Mouse (Mus musculus): ENCODE measurements around the gene Smndc1.
"Not testable (repeated sequence)": the region's sequence is repeated elsewhere in the genome, so short reads cannot be mapped to it uniquely, and the experiment has no call there.

Gene Smndc1

DNA sequence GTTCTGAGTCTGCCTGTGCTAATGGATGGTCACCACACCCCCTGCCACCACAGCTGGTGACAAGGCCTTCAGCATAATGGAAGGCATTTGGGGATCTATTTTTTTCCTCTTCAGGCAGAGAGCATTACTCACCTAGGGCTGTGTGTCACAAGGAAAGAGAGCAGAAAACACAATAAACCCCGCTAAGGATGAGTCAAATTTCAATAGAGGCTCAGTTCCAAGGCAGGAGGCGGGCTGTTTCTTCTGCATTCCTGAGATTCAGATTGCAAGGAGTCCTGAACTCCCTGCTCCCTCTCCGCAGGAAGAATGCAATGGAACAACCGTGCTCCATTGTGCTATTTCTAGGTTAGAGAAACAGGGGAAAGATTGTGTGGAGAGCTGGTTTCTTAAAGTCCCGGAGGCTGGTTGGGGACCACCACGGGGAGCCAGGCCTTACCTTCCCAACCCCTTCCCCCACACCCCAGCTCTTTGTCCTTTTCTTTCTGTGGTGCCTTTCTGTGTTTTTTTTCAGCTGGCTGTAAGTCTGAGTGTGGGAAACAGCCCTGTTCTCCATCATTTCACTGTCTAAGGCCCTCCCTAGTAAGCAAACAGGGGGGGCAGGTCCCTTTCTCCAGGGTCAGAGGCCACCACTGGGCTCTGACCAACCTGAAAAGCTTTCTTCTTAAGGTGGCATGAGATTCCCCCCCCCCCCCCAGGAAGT lies 21.9 kb upstream of the Smndc1 start:
- peak; percentile 76 for DNase-seq (ENCODE audit: low read depth)

- no peak for DNase-seq (ENCODE audit: low read depth)
These were observed 19.4 kb upstream of the Smndc1 start for GRCm38 (mm10) chr19:53409663-53410307.

- DNase-seq (ENCODE audit: low read depth): no peak
These were observed 18.0 kb upstream of the Smndc1 start for GRCm38 (mm10) chr19:53408398-53408797.

- DNase-seq (ENCODE audit: low read depth): no peak
These were observed 17.0 kb upstream of the Smndc1 start for GRCm38 (mm10) chr19:53407350-53407749.

GRCm38 (mm10) chr19:53405810-53406209 lies 15.4 kb upstream of the Smndc1 start:
- no peak for DNase-seq (ENCODE audit: low read depth)

GRCm38 (mm10) chr19:53404837-53405356 lies 14.5 kb upstream of the Smndc1 start:
- DNase-seq (ENCODE audit: low read depth): no peak

- DNase-seq (ENCODE audit: low read depth): peak; percentile 79
These were observed 13.9 kb upstream of the Smndc1 start for GRCm38 (mm10) chr19:53404219-53404836.

DNA sequence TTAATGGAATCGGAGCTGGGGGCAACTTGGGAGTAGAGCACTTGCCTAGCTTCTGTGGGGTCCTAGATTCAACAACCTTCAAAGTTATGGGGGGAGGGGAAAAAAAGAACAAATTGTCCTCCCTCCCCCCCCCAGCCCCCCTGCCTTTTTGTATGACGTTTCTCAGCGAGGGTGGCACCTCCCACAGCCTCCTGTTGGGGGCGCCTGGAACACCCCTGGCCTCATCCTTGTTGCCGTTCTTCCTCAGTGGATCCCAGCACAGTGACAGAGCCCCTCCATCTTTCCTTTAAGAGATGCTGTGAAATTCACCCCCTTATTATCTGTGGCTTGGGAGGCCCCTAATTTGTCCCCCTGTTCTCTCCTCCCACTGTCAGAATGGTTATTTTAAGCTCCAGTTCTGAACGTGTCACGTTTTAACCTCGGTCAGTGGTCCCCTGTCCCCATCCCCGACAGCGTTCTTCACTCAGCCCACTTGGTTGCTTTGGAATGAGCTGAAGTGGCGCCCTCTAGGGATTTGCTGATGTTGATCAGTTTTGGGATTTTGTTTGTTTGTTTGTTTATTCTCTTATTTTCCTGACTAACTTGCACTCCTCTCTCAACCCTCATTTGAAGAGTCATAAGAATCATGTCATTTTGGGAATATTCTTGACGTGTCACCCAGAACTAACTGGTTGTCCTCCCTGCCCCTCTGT lies 12.5 kb upstream of the Smndc1 start:
- no peak for DNase-seq (ENCODE audit: low read depth)

DNA sequence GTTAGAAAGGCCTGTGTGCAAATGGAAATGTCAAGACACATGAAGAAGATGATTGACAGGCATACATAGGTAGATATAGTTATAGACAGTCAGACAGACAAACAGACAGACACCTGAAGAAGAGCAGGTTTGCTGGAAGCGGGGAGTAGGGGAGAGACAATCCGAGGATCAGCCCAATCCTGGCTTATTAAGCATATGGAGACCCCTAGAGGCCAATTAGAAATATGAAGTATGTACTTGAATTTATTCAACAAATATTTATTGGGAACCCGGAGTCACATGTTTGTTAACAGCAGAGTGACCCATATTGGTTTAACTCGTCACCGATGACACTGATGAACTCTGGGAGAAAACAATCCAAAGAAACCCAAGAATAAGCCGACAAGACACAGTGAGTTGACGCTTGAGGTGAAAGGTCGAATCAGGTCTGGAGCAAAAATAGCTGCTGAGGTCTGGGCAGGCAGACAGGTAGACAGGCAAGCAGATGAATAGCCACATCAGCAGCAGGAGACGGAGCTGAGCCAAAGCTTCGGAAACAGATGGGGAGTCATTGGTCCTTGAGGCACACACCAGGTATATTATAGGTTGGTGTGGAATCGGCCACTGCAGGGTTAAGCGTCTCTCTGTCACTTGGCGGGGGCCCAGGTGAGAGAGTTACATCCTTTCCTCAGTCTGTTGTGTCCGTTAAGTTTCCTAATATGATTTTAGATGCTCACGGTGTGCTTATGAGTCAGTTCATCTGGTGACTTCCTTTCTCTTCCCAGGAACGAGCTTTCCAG lies 10.1 kb upstream of the Smndc1 start:
- DNase-seq (ENCODE audit: low read depth): no peak

- no peak for DNase-seq (ENCODE audit: low read depth)
These were observed 8.8 kb upstream of the Smndc1 start for GRCm38 (mm10) chr19:53399213-53399612.

- no peak for DNase-seq (ENCODE audit: low read depth)
These were observed 7.3 kb upstream of the Smndc1 start for GRCm38 (mm10) chr19:53397451-53398233.

DNA sequence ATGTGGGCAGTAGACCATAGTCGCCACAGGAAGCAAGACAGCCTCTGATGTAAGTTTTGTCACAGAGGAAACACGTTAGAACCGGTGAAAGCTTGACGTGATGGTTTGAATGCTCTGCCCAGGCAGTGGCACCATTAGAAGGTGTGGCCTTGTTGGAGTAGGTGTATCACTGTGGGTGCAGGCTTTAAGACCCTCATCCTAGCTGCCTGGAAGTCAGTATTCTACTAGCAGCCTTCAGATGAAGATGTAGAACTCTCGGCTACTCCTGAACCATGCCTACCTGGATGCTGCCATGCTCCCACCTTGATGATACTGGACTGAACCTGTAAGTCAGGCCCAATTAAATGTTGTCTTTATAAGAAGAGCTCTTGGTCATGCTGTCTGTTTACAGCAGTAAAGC lies 5.4 kb upstream of the Smndc1 start:
- not testable (repeated sequence) for DNase-seq (ENCODE audit: low read depth)

GRCm38 (mm10) chr19:53394956-53395355 lies 4.6 kb upstream of the Smndc1 start:
- DNase-seq (ENCODE audit: low read depth): not testable (repeated sequence)

DNA sequence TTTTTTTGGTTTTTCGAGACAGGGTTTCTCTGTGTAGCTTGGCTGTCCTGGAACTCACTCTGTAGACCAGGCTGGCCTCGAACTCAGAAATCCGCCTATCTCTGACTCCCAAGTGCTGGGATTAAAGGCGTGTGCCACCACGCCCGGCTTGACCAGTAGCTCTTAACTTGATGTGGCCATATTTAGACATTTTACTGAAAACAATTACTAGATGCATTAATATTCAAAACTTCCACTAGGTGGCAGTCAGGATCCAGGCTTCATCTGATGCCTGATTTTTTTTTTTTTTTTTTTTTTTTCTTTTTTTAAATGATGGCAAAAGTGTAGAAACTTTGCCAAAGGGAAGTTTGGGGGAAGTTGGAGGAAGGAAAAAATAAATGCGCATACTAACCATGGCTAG lies 4.2 kb upstream of the Smndc1 start:
- DNase-seq (ENCODE audit: low read depth): peak; percentile 49

- DNase-seq (ENCODE audit: low read depth): no peak
These were observed 3.3 kb upstream of the Smndc1 start for GRCm38 (mm10) chr19:53393646-53394045.

DNA sequence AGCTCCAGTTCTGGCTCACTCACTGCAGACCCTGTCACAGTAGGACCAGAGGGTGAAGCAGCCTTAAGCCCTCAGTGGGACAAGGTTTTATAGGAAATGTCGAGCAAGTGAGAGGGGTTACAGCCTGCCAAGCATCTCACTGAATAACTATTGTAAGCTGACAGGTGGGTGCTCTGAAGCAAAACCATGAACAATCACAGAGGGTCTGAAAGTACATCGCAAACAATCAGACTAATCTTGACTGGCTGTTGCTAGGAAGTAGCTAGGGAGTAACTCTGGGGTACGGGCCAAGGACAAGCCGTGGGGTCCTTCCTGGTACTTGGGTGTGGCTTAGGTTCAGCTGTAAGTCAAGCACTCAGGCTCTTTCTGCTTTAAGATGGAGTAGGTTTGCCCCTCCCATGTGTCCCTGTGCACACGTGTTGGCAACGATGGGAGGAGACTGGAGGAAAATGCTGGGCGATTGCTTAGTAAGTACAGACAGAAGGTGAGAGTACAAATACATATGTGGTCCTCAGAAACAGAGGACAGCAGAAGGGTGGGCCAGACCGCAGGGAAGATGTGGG lies 2.5 kb upstream of the Smndc1 start:
- DNase-seq (ENCODE audit: low read depth): no peak

DNA sequence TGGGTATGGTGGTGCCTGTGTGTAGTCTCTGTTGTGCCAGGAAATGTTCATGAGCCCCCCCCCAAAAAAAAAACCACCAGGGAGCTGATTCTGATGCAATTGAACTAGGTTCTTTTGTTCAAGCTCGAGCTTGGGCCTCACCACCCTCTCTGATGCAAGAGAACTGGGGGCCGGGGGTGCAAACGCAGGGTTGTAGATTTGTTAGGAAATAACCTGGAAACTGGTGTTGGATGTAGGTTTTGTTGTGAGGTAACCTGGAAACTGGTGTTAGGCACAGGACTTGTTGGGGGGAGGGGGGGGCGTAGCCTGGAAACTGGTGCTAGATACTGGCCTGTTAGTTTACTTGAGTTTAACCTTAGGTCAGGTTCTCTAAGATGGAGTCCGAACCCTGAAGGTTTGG lies 1.4 kb upstream of the Smndc1 start:
- no peak for DNase-seq (ENCODE audit: low read depth)

DNA sequence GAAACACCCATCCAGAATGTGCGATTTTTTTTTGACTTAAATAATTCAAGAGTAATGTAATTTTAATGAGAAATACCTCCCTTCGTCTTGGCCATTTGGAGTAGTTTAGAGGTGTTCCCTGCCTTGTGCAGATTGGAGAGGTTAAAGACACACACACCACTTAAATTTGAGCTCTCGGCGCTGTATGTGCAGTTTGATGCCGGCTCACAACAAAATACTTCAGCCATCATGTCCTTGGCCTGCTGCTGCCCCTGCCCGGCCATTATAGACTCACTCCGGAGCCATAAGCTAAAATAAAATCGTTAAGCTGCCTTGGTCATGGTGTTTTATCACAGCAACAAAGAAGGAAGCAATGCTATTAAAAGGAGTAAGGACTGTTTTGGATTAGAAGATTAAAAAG lies 1.0 kb upstream of the Smndc1 start:
- no peak for DNase-seq (ENCODE audit: low read depth)

DNA sequence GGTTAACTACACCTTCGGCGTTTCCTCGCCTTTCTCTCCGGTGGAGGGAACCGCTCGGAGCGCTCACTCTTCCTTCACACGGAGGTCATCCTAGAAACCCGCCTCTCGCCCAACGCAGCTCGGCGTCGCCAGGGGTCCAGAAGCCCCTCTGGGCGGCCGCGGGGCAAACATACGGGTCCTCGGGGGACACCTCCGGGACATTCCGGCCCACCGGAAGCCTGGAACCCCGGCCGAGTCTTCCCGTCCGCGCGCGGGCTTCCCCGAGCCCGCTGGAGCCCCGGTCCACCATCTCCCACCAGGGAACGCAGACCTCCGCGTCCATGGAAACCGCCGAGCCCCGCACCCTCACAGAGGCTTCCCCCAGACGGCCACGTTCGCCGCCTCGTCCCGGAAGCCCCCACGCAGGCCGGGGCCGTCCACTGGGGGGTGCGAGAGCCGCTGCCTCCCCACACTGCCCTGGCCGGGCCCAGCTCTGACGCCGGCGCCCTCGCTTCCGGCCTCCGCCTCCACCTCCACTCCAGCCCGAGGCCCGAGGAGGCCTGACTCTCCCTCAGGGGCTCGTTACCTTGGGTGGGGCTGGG lies 437 bp downstream of the Smndc1 start:
- no peak for DNase-seq (ENCODE audit: low read depth)

GRCm38 (mm10) chr19:53389417-53389816 lies 961 bp downstream of the Smndc1 start:
- no peak for DNase-seq (ENCODE audit: low read depth)

Data from fibroblast of lung, adult 2 months (primary cell).